Mouse (Mus musculus) B cell, adult 2 months (primary cell): ENCODE data around the gene Gsk3a.

Source experiments
- DNase-seq, 2 experiments: peaks; one replicate each; pipeline ENCODE4 v3.0.0; 2022

The Gsk3a gene

DNA sequence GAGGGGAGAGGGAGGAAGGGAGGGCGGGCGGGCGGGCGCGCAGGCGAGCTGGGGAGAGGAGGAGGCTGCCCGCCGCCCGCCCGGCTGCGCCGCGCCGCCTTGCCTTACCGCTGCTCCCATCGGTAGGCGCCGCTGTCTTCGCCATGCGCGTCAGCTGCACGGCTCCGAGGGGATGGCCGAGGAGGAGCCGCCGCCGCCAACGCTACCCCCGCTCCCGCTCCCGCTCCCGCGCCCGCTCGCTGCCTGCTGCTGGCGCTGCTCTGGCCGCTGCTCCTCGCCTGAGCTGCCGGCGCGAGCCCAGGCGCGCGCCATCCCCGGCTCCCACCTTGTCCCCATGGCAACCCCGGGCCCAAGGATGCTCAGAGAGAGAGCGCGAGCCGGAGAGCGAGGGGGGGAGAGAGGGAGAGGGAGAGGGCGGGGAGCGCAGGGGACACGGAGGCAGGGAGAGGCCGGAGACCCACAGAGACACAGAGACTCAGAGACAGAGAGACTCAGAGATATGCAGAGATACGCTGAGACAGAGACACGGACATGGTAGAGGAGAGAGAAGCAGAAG, 58.0 kb downstream of the Gsk3a start, which contains the start of gene Pou2f2:
Gene Pou2f2 (minus strand): TSS at position 121 of the 556 bp plus-strand sequence.
- peak; percentile 56 to 67 for DNase-seq

DNA sequence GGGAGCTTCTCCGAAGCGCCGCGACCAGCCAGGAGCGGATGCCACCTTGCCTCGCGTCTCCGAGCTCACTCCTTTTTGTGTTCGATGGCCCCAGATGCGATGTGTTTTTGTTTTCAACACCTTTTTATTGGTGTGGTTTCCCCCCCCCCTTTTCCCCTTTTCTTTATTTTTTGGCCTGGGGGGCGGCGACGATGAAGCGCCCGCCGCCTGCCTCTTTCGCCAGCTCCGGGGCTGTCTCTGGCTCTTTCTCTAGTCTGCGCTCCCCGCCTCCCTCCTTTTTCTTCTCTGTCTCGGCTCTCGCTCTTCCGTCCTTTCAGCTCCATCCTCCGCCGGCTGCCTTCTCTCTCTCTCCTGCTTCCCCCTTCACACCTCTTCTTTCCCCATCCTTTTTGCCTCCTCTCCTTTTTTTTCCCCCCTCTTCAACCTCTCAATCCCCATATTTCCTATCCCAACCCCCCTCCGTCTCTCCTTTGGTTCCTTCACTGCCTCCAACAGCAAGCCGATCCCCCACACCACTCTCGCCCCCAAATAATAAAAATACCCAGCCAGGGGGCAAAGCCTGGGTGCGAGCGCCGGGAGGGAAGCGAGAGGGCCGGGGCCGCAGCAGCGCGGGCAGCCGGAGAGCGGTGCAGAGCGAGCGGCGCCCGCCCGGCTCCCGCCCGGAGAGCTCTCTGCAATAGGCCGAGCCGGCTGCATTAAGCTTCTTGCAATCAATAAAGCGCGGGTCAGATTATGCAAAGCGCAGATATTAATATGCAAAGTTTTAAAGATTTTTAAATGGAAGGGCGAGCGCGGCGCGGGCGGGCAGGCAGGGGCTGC, 58.7 kb downstream of the Gsk3a start:
- DNase-seq: no peak

DNA sequence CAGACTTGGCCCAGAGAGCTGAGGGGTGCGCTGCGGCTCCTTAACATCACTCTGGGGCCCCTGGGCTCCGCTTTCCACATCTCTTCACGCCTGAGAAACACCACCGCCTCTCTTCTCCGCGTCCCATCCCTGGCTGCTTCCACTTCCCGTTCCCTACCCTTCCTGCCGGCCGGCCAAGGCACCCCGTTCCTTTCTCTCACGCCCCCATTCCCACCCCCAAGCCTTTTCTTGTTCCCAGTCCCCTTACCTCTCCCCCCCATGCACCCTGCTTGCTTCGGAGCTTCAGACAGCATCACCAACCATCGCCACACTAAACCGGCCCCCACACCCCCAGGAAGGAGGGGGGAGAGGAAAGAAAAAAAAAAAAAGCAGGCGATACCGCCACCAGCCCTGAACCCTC, 59.3 kb downstream of the Gsk3a start:
- DNase-seq: peak in 1 of 2 experiments; percentile 20
